Mouse (Mus musculus): ENCODE measurements around the gene Fam83c.

Gene Fam83c

GRCm38 (mm10) chr2:155802761-155803160 is 31.9 kb downstream of the Fam83c start:
- in situ Hi-C loops (cut with MboI; ENCODE audit: low sequenced_read_pairs), result no loop called here

GRCm38 (mm10) chr2:155798613-155799012 is 36.0 kb downstream of the Fam83c start:
- in situ Hi-C loops (cut with MboI; ENCODE audit: low sequenced_read_pairs), result no loop called here

- in situ Hi-C loops (cut with MboI; ENCODE audit: low sequenced_read_pairs), result no loop called here
Measured at GRCm38 (mm10) chr2:155794674-155795445, 39.8 kb downstream of the Fam83c start.

- in situ Hi-C loops (cut with MboI; ENCODE audit: low sequenced_read_pairs), result no loop called here
Measured at GRCm38 (mm10) chr2:155792899-155793298, 41.8 kb downstream of the Fam83c start.

GRCm38 (mm10) chr2:155787949-155788931 is 46.4 kb downstream of the Fam83c start:
- in situ Hi-C loops (cut with MboI; ENCODE audit: low sequenced_read_pairs), result no loop called here

- in situ Hi-C loops (cut with MboI; ENCODE audit: low sequenced_read_pairs), result no loop called here
Measured at GRCm38 (mm10) chr2:155786905-155787304, 47.7 kb downstream of the Fam83c start.

- in situ Hi-C loops (cut with MboI; ENCODE audit: low sequenced_read_pairs), result no loop called here
Measured at GRCm38 (mm10) chr2:155784534-155784933, 50.1 kb downstream of the Fam83c start.

GRCm38 (mm10) chr2:155779506-155779905 is 55.1 kb downstream of the Fam83c start:
- in situ Hi-C loops (cut with MboI; ENCODE audit: low sequenced_read_pairs), result no loop called here

- in situ Hi-C loops (cut with MboI; ENCODE audit: low sequenced_read_pairs), result no loop called here
Measured at GRCm38 (mm10) chr2:155779066-155779465, 55.6 kb downstream of the Fam83c start.

GRCm38 (mm10) chr2:155778004-155778403 is 56.6 kb downstream of the Fam83c start:
- in situ Hi-C loops (cut with MboI; ENCODE audit: low sequenced_read_pairs), result no loop called here

GRCm38 (mm10) chr2:155777688-155777985 is 57.0 kb downstream of the Fam83c start:
- in situ Hi-C loops (cut with MboI; ENCODE audit: low sequenced_read_pairs), result no loop called here
